Mouse (Mus musculus) kidney, postnatal 36 days (tissue): ENCODE measurements around the gene Tdrd7.

ENCODE experiments used
- DNase-seq, 2 experiments: peaks; one replicate each; pipeline ENCODE4 v3.0.0; 2021 to 2022; ENCODE audit warnings: mixed read lengths in 2 of 2

The Tdrd7 gene

GRCm38 (mm10) chr4:45972951-45973350, 7.8 kb downstream of the Tdrd7 start:
- DNase-seq, result no peak

GRCm38 (mm10) chr4:45976931-45977667, 12.0 kb downstream of the Tdrd7 start:
- peak; percentile 28 to 42 for DNase-seq

GRCm38 (mm10) chr4:45979916-45980315, 14.8 kb downstream of the Tdrd7 start:
- DNase-seq, result peak; percentile 60 to 62

GRCm38 (mm10) chr4:45981054-45981453, 15.9 kb downstream of the Tdrd7 start:
- DNase-seq, result no peak

- DNase-seq, result no peak
Observed at GRCm38 (mm10) chr4:45990427-45991135, 25.4 kb downstream of the Tdrd7 start.

- DNase-seq, result no peak
Observed at GRCm38 (mm10) chr4:45998536-45998935, 33.4 kb downstream of the Tdrd7 start.

GRCm38 (mm10) chr4:46008142-46008793, 43.1 kb downstream of the Tdrd7 start:
- peak; percentile 15 for DNase-seq

GRCm38 (mm10) chr4:46011698-46012097, 46.6 kb downstream of the Tdrd7 start:
- no peak for DNase-seq

- peak in 1 of 2 experiments; percentile 26 for DNase-seq
Observed at GRCm38 (mm10) chr4:46015605-46016004, 50.5 kb downstream of the Tdrd7 start.

- no peak for DNase-seq
Observed at GRCm38 (mm10) chr4:46023021-46023481, 57.9 kb downstream of the Tdrd7 start.

- peak in 1 of 2 experiments; percentile 74 for DNase-seq
Observed at GRCm38 (mm10) chr4:46025893-46026292, 60.8 kb downstream of the Tdrd7 start.

- DNase-seq, result peak in 1 of 2 experiments; percentile 37
Observed at GRCm38 (mm10) chr4:46028224-46028623, 63.1 kb downstream of the Tdrd7 start.

- DNase-seq, result no peak
Observed at GRCm38 (mm10) chr4:46028781-46029180, 63.6 kb downstream of the Tdrd7 start.

GRCm38 (mm10) chr4:46029552-46029951, 64.4 kb downstream of the Tdrd7 start:
- DNase-seq, result peak in 1 of 2 experiments; percentile 63

GRCm38 (mm10) chr4:46032448-46032847, 67.3 kb downstream of the Tdrd7 start:
- DNase-seq, result no peak

GRCm38 (mm10) chr4:46033197-46033596, 68.1 kb downstream of the Tdrd7 start:
- no peak for DNase-seq

GRCm38 (mm10) chr4:46038591-46038891, 73.4 kb downstream of the Tdrd7 start:
- no peak for DNase-seq

- peak; percentile 38 to 80 for DNase-seq
Observed at GRCm38 (mm10) chr4:46038892-46039751, 74.0 kb downstream of the Tdrd7 start, which contains the start of gene Tmod1. TSS of gene Tmod1 (plus strand) at chr4:46038935.

- no peak for DNase-seq
Observed at GRCm38 (mm10) chr4:46039899-46040298, 74.8 kb downstream of the Tdrd7 start.

- DNase-seq, result peak in 1 of 2 experiments; percentile 43
Observed at GRCm38 (mm10) chr4:46040594-46041192, 75.6 kb downstream of the Tdrd7 start.

- no peak for DNase-seq
Observed at GRCm38 (mm10) chr4:46041761-46042504, 76.8 kb downstream of the Tdrd7 start.
